8 mouse cellular contexts compared by ENCODE assay signal in the genomic region with DNA sequence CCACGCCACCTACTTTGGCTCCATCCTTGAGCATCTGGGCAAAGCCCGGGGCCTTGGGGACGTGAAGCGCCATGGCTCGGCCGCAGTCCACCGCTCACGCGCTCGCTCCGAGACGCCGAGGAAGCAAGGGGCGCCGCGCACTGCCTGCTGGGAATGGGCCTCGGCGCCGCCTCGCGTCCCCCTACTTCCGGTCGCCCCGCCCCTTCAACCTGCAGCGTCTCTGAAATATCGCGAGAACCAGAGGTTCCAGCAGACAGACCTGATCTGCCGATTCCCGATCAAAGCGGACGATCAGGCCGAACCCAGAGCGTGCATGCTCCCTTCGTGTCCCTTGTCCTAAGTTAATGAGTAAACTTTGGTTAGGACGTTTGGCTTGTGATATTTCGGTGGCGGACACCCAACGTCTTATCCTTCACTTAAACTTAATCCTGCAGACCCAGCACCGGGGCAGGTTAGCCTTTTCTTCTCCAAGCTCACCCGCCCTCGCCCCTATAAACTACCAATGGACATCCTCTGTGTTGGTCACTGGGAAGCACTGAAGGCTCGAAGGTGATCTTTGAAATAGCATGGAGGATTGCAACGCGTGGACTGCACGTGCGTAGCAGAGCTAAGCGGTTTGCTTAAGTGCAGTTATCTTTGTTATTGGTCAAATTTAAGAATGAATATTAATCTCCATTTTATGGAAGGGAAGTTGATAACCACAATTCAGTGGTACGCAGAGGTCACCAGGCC. TPM values are rescaled to one million over a fixed set of nuclear protein-coding genes. Genes with fewer than 3 reads are reported as not detected.
A peak's percentile ranks its signal among the peaks of the same experiment; 100 is the strongest.
DNase-seq lines count a peak whose midpoint lies in the region; ATAC-seq lines count a peak whose summit lies in the region.

A gene (minus strand): TSS at position 158 of the 732 bp plus-strand sequence.

- peak within 1 kb of the TSS; percentile 94 for H3K4me3 ChIP-seq in heart, embryonic 10.5 days
- peak within 1 kb of the TSS; percentile 87 for H3K4me3 ChIP-seq in kidney, embryonic 15.5 days (replicated peaks)

- DNase-seq in B cell, adult 2 months = peak; percentile 98
- DNase-seq in brain, adult 2 months (ENCODE audit: low read depth, low spot score) = peak; percentile 99
- peak; percentile 98 for DNase-seq in heart, embryonic 10.5 days (ENCODE audit: low spot score)
- DNase-seq in liver = peak; percentile 98
- DNase-seq in spleen, postnatal 4 days (ENCODE audit: low spot score in 2 of 2) = peak; percentile 96 to 97

- peaks cover 17% of the 10 kb centered on the region for H3K4me1 ChIP-seq in heart, embryonic 10.5 days
- peaks cover 19% of the 10 kb centered on the region for H3K4me1 ChIP-seq in kidney, embryonic 15.5 days

- no peaks in the 10 kb centered on the region for H3K9me3 ChIP-seq in heart, embryonic 10.5 days
- H3K9me3 ChIP-seq in kidney, embryonic 15.5 days (replicated peaks) = no peaks in the 10 kb centered on the region

- peak; percentile 97 for ATAC-seq in erythroblast, adult 5-6 weeks (replicated peaks; ENCODE audit: low FRiP score, poor library complexity, severe bottlenecking)
- ATAC-seq in kidney, embryonic 15.5 days (replicated peaks; ENCODE audit: low FRiP score) = peak; percentile 96
- ATAC-seq in monocyte, adult 5-6 weeks (replicated peaks; ENCODE audit: insufficient number of reproducible peaks, low FRiP score, low TSS enrichment, poor library complexity, severe bottlenecking) = peak; percentile 95

- H3K27ac ChIP-seq in heart, embryonic 10.5 days = peak within 1 kb of the TSS; percentile 98
- peak within 1 kb of the TSS; percentile 92 for H3K27ac ChIP-seq in kidney, embryonic 15.5 days

- peak within 1 kb of the TSS; percentile 73 for H3K4me2 ChIP-seq in kidney, embryonic 15.5 days

- under 1% methylated on average over 48 of the region's 48 CpGs for WGBS in heart, embryonic 10.5 days
- under 1% methylated on average over 48 of the region's 48 CpGs for WGBS in kidney, embryonic 15.5 days

- H3K9ac ChIP-seq in kidney, embryonic 15.5 days = peak within 1 kb of the TSS; percentile 98

- H3K27me3 ChIP-seq in heart, embryonic 10.5 days (ENCODE audit: insufficient read depth, poor library complexity, severe bottlenecking) = no peaks in the 10 kb centered on the region
- H3K27me3 ChIP-seq in kidney, embryonic 15.5 days = no peaks in the 10 kb centered on the region

- peaks cover 33% of the 10 kb centered on the region for H3K36me3 ChIP-seq in heart, embryonic 10.5 days
- peaks cover 34% of the 10 kb centered on the region for H3K36me3 ChIP-seq in kidney, embryonic 15.5 days

RNA-seq across cellular contexts. Expression of the gene that starts here (rescaled TPM):
- 81.5 and 105 TPM in 2 replicates for total RNA-seq in erythroblast, adult 5-6 weeks (2015; ENCODE audit: low replicate concordance)
- 130 and 164 TPM in 2 replicates for total RNA-seq in erythroblast, adult 5-6 weeks (2017; ENCODE audit: low replicate concordance)
- polyA plus RNA-seq in heart, embryonic 10.5 days (2016; fragmentation: Nextera tagmentation; extraction: Ambion mirVana) = 437 and 566 TPM in 2 replicates
- 479 and 502 TPM in 2 replicates for polyA plus RNA-seq in kidney, embryonic 15.5 days (2015; fragmentation: Nextera tagmentation; extraction: Ambion mirVana)
- 261 to 324 TPM (median 313 TPM) in 3 replicates for total RNA-seq in monocyte, adult 5-6 weeks (2017)

Comparison
In these comparisons a context has a peak if more than half of its experiments do, and no peak if none do; other contexts are left out.
1. Peak in every context shown above with its lines: DNase-seq, ATAC-seq, H3K4me3 ChIP-seq and H3K27ac ChIP-seq.